Mouse (Mus musculus): ENCODE measurements around the gene Ubash3a. TPM values are rescaled to one million over a fixed set of nuclear protein-coding genes. Genes with fewer than 3 reads are reported as not detected.

Ubash3a gene
- total and polyA plus RNA-seq, 3 experiments: 27.6 to 57.4 (median 30.2) TPM

- no peaks in the 10 kb centered on the region for H3K79me2 ChIP-seq (ENCODE audit: control insufficient read depth, insufficient read depth, low read length, poor library complexity)
- H3K4me1 ChIP-seq (ENCODE audit: control insufficient read depth in 1 of 2, insufficient read depth in 2 of 2, low read length in 2 of 2): peaks cover 0 to 11% of the 10 kb centered on the region in 2 experiments; a peak in 2 of 4 replicates
- H3K4me3 ChIP-seq (ENCODE audit: control insufficient read depth in 1 of 2, insufficient read depth in 1 of 2, low read depth in 2 of 2, low read length in 2 of 2): no peak overlapping the region
- no peaks in the 10 kb centered on the region; a peak in 1 of 4 replicates for H3K27me3 ChIP-seq (ENCODE audit: control insufficient read depth in 1 of 2, insufficient read depth in 2 of 2, low read length in 2 of 2)
- TF ChIP-seq USF2 (IDR thresholded peaks at IDR 0.05; ENCODE audit: borderline replicate concordance in 1 of 2, insufficient read depth in 1 of 2, low read depth in 1 of 2, low read length in 2 of 2) (no peak), NELFE (IDR thresholded peaks at IDR 0.05; ENCODE audit: low read depth, low read length) (no peak), MYC (IDR thresholded peaks at IDR 0.05; ENCODE audit: low read depth, low read length) (no peak), EP300 (IDR thresholded peaks at IDR 0.05; ENCODE audit: low read depth in 1 of 2, low read length in 2 of 2) (no peak), CHD1 (IDR thresholded peaks at IDR 0.05; ENCODE audit: low read depth, low read length) (no peak), USF1 (IDR thresholded peaks at IDR 0.05; ENCODE audit: low read depth, low read length) (no peak), CTCF (IDR thresholded peaks at IDR 0.05 in 2 of 3, conservative IDR thresholded peaks at IDR 0.05 in 1 of 3; ENCODE audit: control insufficient read depth in 1 of 3, insufficient read depth in 1 of 3, low read depth in 2 of 3, low read length in 3 of 3, poor library complexity in 1 of 3, severe bottlenecking in 1 of 3) (no peak)
- H3K36me3 ChIP-seq (ENCODE audit: control insufficient read depth in 1 of 2, insufficient read depth in 2 of 2, low read length in 2 of 2): no peaks in the 10 kb centered on the region; a peak in 1 of 4 replicates
- no peaks in the 10 kb centered on the region for H3K9me3 ChIP-seq (replicated peaks; ENCODE audit: insufficient read depth, low read length)
- no peak for DNase-seq (ENCODE audit: low read depth, low spot score)
- no peak overlapping the region for H3K9ac ChIP-seq (ENCODE audit: control insufficient read depth, low read depth, low read length, poor library complexity, severe bottlenecking)
- H3K27ac ChIP-seq (ENCODE audit: control insufficient read depth, low read depth, low read length): no peak overlapping the region
Measured at GRCm38 (mm10) chr17:31265831-31266230, 58.2 kb downstream of the Ubash3a start.

- Histone ChIP-seq H3K9ac (ENCODE audit: control insufficient read depth, low read depth, low read length, poor library complexity, severe bottlenecking) (no peak overlapping the region), H3K9me3 (replicated peaks; ENCODE audit: insufficient read depth, low read length) (no peaks in the 10 kb centered on the region), H3K27me3 (ENCODE audit: control insufficient read depth in 1 of 2, insufficient read depth in 2 of 2, low read length in 2 of 2) (no peaks in the 10 kb centered on the region; a peak in 1 of 4 replicates), H3K4me3 (ENCODE audit: control insufficient read depth in 1 of 2, insufficient read depth in 1 of 2, low read depth in 2 of 2, low read length in 2 of 2) (no peak overlapping the region), H3K79me2 (ENCODE audit: control insufficient read depth, insufficient read depth, low read length, poor library complexity) (no peaks in the 10 kb centered on the region), H3K36me3 (ENCODE audit: control insufficient read depth in 1 of 2, insufficient read depth in 2 of 2, low read length in 2 of 2) (no peaks in the 10 kb centered on the region; a peak in 1 of 4 replicates), H3K27ac (ENCODE audit: control insufficient read depth, low read depth, low read length) (no peak overlapping the region), H3K4me1 (ENCODE audit: control insufficient read depth in 1 of 2, insufficient read depth in 2 of 2, low read length in 2 of 2) (peaks cover 0 to 11% of the 10 kb centered on the region in 2 experiments; a peak in 2 of 4 replicates)
- DNase-seq (ENCODE audit: low read depth, low spot score): no peak
- TF ChIP-seq TCF12 (IDR thresholded peaks at IDR 0.05; ENCODE audit: low read depth, low read length) (no peak), POLR2AphosphoS5 (IDR thresholded peaks at IDR 0.05; ENCODE audit: borderline replicate concordance, low read depth, low read length) (no peak), MYC (IDR thresholded peaks at IDR 0.05; ENCODE audit: low read depth, low read length) (no peak), TAL1 (IDR thresholded peaks at IDR 0.05; ENCODE audit: low read length) (no peak), BHLHE40 (IDR thresholded peaks at IDR 0.05; ENCODE audit: borderline replicate concordance, low read depth, low read length) (no peak), MAX (IDR thresholded peaks at IDR 0.05; ENCODE audit: low read length) (no peak), ELF1 (IDR thresholded peaks at IDR 0.05; ENCODE audit: low read depth, low read length) (no peak), MAFK (IDR thresholded peaks at IDR 0.05; ENCODE audit: borderline replicate concordance, low read depth, low read length) (no peak), HCFC1 (IDR thresholded peaks at IDR 0.05; ENCODE audit: low read depth, low read length) (no peak), ETS1 (IDR thresholded peaks at IDR 0.05; ENCODE audit: low read depth, low read length) (no peak), KAT2A (conservative IDR thresholded peaks at IDR 0.05; ENCODE audit: low read depth, low read length) (no peak), TBP (IDR thresholded peaks at IDR 0.05; ENCODE audit: low read depth, low read length) (no peak), CTCF (IDR thresholded peaks at IDR 0.05 in 2 of 3, conservative IDR thresholded peaks at IDR 0.05 in 1 of 3; ENCODE audit: control insufficient read depth in 1 of 3, insufficient read depth in 1 of 3, low read depth in 2 of 3, low read length in 3 of 3, poor library complexity in 1 of 3, severe bottlenecking in 1 of 3) (no peak), ZMIZ1 (IDR thresholded peaks at IDR 0.05; ENCODE audit: low read depth, low read length) (no peak)
Measured at GRCm38 (mm10) chr17:31266321-31266950, 58.8 kb downstream of the Ubash3a start.
